Mouse (Mus musculus): ENCODE measurements around the gene Gm17078. TPM values are rescaled to one million over a fixed set of nuclear protein-coding genes. Genes with fewer than 3 reads are reported as not detected.
"Not testable (repeated sequence)": the region's sequence is repeated elsewhere in the genome, so short reads cannot be mapped to it uniquely, and the experiment has no call there.

The Gm17078 gene
- not detected in 2 replicates for polyA plus RNA-seq (2014; fragmentation: Nextera tagmentation; extraction: Ambion mirVana)

- no peak within 1 kb of the TSS for H3K27ac ChIP-seq (ENCODE audit: low read depth, low read length)
- H3K27me3 ChIP-seq (ENCODE audit: control insufficient read depth, insufficient read depth, low read length), result no peaks in the 10 kb centered on the region
- no peak for ATAC-seq (ENCODE audit: low FRiP score)
- H3K9ac ChIP-seq (ENCODE audit: low read depth, low read length), result no peak within 1 kb of the TSS
- no peaks in the 10 kb centered on the region for H3K36me3 ChIP-seq (ENCODE audit: control insufficient read depth, insufficient read depth, low read length)
- no peak within 1 kb of the TSS for H3K4me2 ChIP-seq (replicated peaks; ENCODE audit: low read depth, low read length)
- DNase-seq (ENCODE audit: low spot score), result no peak
- no peak within 1 kb of the TSS for H3K4me3 ChIP-seq (ENCODE audit: low read depth, low read length)
- H3K9me3 ChIP-seq (ENCODE audit: control insufficient read depth, low read length), result no peaks in the 10 kb centered on the region
- H3K4me1 ChIP-seq (replicated peaks; ENCODE audit: control insufficient read depth, insufficient read depth, low read length), result no peaks in the 10 kb centered on the region
- 86% methylated on average over 1 of the region's 1 CpGs for WGBS
These were observed at the start of gene Gm17078 for GRCm38 (mm10) chr14:51611210-51611609. Gm17078 (minus strand) TSS chr14:51611310.

DNA sequence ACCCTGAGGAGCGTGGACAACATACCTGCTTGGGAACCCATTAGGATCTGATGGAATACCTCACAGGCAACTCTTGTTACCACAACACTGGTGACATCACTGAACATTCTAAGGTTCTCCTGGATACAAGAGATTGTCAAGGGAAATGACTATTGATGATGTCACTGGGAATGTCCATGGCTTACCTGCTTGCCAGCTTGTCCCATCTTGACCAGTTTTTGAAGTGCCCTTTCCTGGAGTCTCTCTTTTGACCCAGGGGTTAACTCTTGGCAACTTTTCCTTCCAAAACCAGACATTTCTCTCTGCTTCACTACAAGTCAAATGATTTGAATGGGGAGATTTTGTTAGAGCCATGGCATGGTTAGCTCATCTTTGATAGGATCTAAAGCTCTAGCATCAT lies 24.5 kb upstream of the Gm17078 start, which contains the start of gene Gm4181:
TSS of gene Gm4181 (minus strand) at position 101 of the 400 bp plus-strand sequence.
- not testable (repeated sequence) for H3K36me3 ChIP-seq (ENCODE audit: control insufficient read depth, insufficient read depth, low read length); H3K27me3 ChIP-seq (ENCODE audit: control insufficient read depth, insufficient read depth, low read length); H3K4me2 ChIP-seq (replicated peaks; ENCODE audit: low read depth, low read length); ATAC-seq (ENCODE audit: low FRiP score); H3K4me1 ChIP-seq (replicated peaks; ENCODE audit: control insufficient read depth, insufficient read depth, low read length); H3K9ac ChIP-seq (ENCODE audit: low read depth, low read length); H3K4me3 ChIP-seq (ENCODE audit: low read depth, low read length); DNase-seq (ENCODE audit: low spot score); H3K9me3 ChIP-seq (ENCODE audit: control insufficient read depth, low read length); H3K27ac ChIP-seq (ENCODE audit: low read depth, low read length)
- 100% methylated on average over 1 of the region's 1 CpGs for WGBS

DNA sequence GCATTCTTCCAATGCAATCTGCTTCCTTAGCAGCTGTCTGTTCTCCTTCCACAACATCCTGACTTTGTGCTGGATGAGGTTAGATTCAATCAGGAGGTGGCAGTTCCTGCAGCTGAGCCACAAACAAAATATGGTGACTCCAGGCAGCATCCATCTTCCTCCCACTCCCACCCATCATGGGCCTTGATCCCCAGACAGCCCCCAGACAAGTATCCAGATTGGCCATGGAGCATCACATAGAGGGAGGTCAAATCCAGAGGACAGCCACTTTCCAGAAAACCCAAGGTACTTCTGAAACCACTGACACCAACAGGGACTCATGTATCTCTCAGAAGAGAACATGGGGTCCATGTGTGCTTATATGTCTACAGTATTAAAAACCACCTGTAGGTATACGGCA lies 21.3 kb upstream of the Gm17078 start:
- not testable (repeated sequence) for H3K4me2 ChIP-seq (replicated peaks; ENCODE audit: low read depth, low read length); H3K9ac ChIP-seq (ENCODE audit: low read depth, low read length); ATAC-seq (ENCODE audit: low FRiP score); H3K27me3 ChIP-seq (ENCODE audit: control insufficient read depth, insufficient read depth, low read length); H3K9me3 ChIP-seq (ENCODE audit: control insufficient read depth, low read length); H3K36me3 ChIP-seq (ENCODE audit: control insufficient read depth, insufficient read depth, low read length); H3K4me1 ChIP-seq (replicated peaks; ENCODE audit: control insufficient read depth, insufficient read depth, low read length); H3K27ac ChIP-seq (ENCODE audit: low read depth, low read length); H3K4me3 ChIP-seq (ENCODE audit: low read depth, low read length); DNase-seq (ENCODE audit: low spot score)
- WGBS, result 95% methylated on average over 1 of the region's 1 CpGs

DNA sequence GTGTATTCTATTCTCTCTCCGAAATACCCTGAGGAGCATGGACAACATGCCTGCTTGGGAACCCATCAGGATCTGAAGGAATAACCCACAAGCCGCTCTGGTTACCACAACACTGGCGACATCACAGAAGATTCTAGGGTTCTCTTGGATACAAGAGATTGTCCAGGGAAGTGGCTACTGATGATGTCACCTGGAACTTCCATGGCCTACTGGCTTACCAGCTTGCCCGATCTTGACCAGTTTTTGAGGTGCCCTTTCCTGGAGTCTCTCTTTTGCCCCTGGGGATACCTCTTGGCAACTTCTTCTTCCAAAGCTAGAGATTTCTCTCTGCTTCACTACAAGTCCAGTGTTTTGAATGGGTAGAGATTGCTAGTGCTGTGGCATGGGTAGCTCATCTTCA lies 19.1 kb downstream of the Gm17078 start, which contains the start of gene Gm17174:
TSS of gene Gm17174 (minus strand) at position 101 of the 400 bp plus-strand sequence.
- H3K9ac ChIP-seq (ENCODE audit: low read depth, low read length); H3K4me1 ChIP-seq (replicated peaks; ENCODE audit: control insufficient read depth, insufficient read depth, low read length); H3K36me3 ChIP-seq (ENCODE audit: control insufficient read depth, insufficient read depth, low read length); DNase-seq (ENCODE audit: low spot score); H3K9me3 ChIP-seq (ENCODE audit: control insufficient read depth, low read length); H3K4me3 ChIP-seq (ENCODE audit: low read depth, low read length); H3K4me2 ChIP-seq (replicated peaks; ENCODE audit: low read depth, low read length); H3K27ac ChIP-seq (ENCODE audit: low read depth, low read length); ATAC-seq (ENCODE audit: low FRiP score); H3K27me3 ChIP-seq (ENCODE audit: control insufficient read depth, insufficient read depth, low read length): not testable (repeated sequence)
- 90% methylated on average over 4 of the region's 4 CpGs for WGBS

DNA sequence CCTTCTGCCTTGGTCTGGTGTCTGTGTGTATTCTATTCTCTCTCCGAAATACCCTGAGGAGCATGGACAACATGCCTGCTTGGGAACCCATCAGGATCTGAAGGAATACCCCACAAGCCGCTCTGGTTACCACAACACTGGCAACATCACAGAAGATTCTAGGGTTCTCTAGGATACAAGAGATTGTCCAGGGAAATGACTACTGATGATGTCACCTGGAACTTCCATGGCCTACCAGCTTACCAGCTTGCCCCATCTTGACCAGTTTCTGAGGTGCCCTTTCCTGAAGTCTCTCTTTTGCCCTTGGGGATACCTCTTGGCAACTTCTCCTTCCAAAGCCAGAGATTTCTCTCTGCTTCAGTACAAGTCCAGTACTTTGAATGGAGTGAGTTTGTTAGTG lies 37.1 kb downstream of the Gm17078 start, which contains the start of gene Gm17175:
TSS of gene Gm17175 (minus strand) at position 101 of the 400 bp plus-strand sequence.
- not testable (repeated sequence) for ATAC-seq (ENCODE audit: low FRiP score); H3K27me3 ChIP-seq (ENCODE audit: control insufficient read depth, insufficient read depth, low read length); H3K9ac ChIP-seq (ENCODE audit: low read depth, low read length); H3K4me2 ChIP-seq (replicated peaks; ENCODE audit: low read depth, low read length); H3K9me3 ChIP-seq (ENCODE audit: control insufficient read depth, low read length); DNase-seq (ENCODE audit: low spot score); H3K36me3 ChIP-seq (ENCODE audit: control insufficient read depth, insufficient read depth, low read length); H3K27ac ChIP-seq (ENCODE audit: low read depth, low read length); H3K4me3 ChIP-seq (ENCODE audit: low read depth, low read length); H3K4me1 ChIP-seq (replicated peaks; ENCODE audit: control insufficient read depth, insufficient read depth, low read length)
- WGBS, result 96% methylated on average over 2 of the region's 2 CpGs

Other genes with a start within 250 kb of the Gm17078 start
- gene Gm7247, start 249.6 kb downstream of the Gm17078 start, polyA plus RNA-seq (2014; fragmentation: Nextera tagmentation; extraction: Ambion mirVana), result not detected in 2 replicates
- not detected in 2 replicates for gene Vmn2r88, start 200.5 kb downstream of the Gm17078 start, polyA plus RNA-seq (2014; fragmentation: Nextera tagmentation; extraction: Ambion mirVana)
- gene Vmn2r89, start 159.5 kb downstream of the Gm17078 start, polyA plus RNA-seq (2014; fragmentation: Nextera tagmentation; extraction: Ambion mirVana), result not detected in 2 replicates
- gene Gm5622, start 58.5 kb downstream of the Gm17078 start, polyA plus RNA-seq (2014; fragmentation: Nextera tagmentation; extraction: Ambion mirVana), result 0.13 TPM in 1 of 2 replicates, not detected in the other
- not detected in 2 replicates for gene Gm17175, start 37.2 kb downstream of the Gm17078 start, polyA plus RNA-seq (2014; fragmentation: Nextera tagmentation; extraction: Ambion mirVana)
- not detected in 2 replicates for gene Gm17174, start 19.2 kb downstream of the Gm17078 start, polyA plus RNA-seq (2014; fragmentation: Nextera tagmentation; extraction: Ambion mirVana)
- not detected in 2 replicates for gene Gm4181, start 24.4 kb upstream of the Gm17078 start, polyA plus RNA-seq (2014; fragmentation: Nextera tagmentation; extraction: Ambion mirVana)
- not detected in 2 replicates for gene Gm17079, start 84.2 kb upstream of the Gm17078 start, polyA plus RNA-seq (2014; fragmentation: Nextera tagmentation; extraction: Ambion mirVana)
- gene Gm5800, start 105.9 kb upstream of the Gm17078 start, polyA plus RNA-seq (2014; fragmentation: Nextera tagmentation; extraction: Ambion mirVana), result not detected in 2 replicates
- gene Ang4, start 162.3 kb upstream of the Gm17078 start, polyA plus RNA-seq (2014; fragmentation: Nextera tagmentation; extraction: Ambion mirVana), result not detected in 2 replicates
- gene AY358078, start 188.7 kb upstream of the Gm17078 start, polyA plus RNA-seq (2014; fragmentation: Nextera tagmentation; extraction: Ambion mirVana), result not detected in 2 replicates
- gene Ear6, start 242.4 kb upstream of the Gm17078 start, polyA plus RNA-seq (2014; fragmentation: Nextera tagmentation; extraction: Ambion mirVana), result not detected in 2 replicates